Mouse (Mus musculus): Measurements from ENCODE around the gene Ubtd2.

GRCm38 (mm10) chr11:32530151-32530550, 75.0 kb downstream of the Ubtd2 start:
- TF ChIP-seq CTCF (IDR thresholded peaks at IDR 0.05; ENCODE audit: extremely low read depth, insufficient read length, insufficient replicate concordance, low read depth, low read length), result peak; percentile 35; the same call in 1 of the 2 replicates
- no peak for TF ChIP-seq POLR2A (IDR thresholded peaks at IDR 0.05; ENCODE audit: low read depth, low read length)

All from small intestine, adult 2 months (tissue).